Mouse (Mus musculus) midbrain, embryonic 11.5 days (tissue): Measurements from ENCODE around the gene Mapk8ip2. TPM values are rescaled to one million over a fixed set of nuclear protein-coding genes. Genes with fewer than 3 reads are reported as not detected.
A peak's percentile ranks its signal among the peaks of the same experiment; 100 is the strongest.
"Not testable (repeated sequence)": the region's sequence is repeated elsewhere in the genome, so short reads cannot be mapped to it uniquely, and the experiment has no call there.

Experiments
- ATAC-seq: fragments of 200-750 bp; cut with Nextera tagmentation; 2 replicates; pipeline ENCODE4 v1.8.0; 2017; ENCODE audit warnings: moderate TSS enrichment, moderate library complexity; ENCODE audit not compliant: low FRiP score
- DNase-seq: peaks from one replicate; pipeline ENCODE4 v3.0.0; 2015; ENCODE audit warnings: low spot score; ENCODE audit errors: missing footprints
- H3K27ac ChIP-seq: fragments of 300-500 bp; sonication (generic); 2 replicates; pipeline ENCODE4 v1.5.1; 2014; ENCODE audit warnings: low read depth, low read length
- H3K27me3 ChIP-seq: fragments of 300-500 bp; sonication (generic); 2 replicates; pipeline ENCODE4 v1.6.1; 2014; ENCODE audit warnings: mild to moderate bottlenecking, low read length, moderate library complexity, mixed read lengths; ENCODE audit not compliant: control insufficient read depth, insufficient read depth
- H3K36me3 ChIP-seq: fragments of 300-500 bp; sonication (generic); 2 replicates; pipeline ENCODE4 v1.6.1; 2014; ENCODE audit warnings: mild to moderate bottlenecking, low read length, moderate library complexity, mixed read lengths; ENCODE audit not compliant: control insufficient read depth, insufficient read depth
- H3K4me1 ChIP-seq: fragments of 300-500 bp; sonication (generic); 2 replicates; pipeline ENCODE4 v1.6.1; 2014; ENCODE audit warnings: low read length; ENCODE audit not compliant: control insufficient read depth, insufficient read depth
- H3K4me2 ChIP-seq: fragments of 300-500 bp; sonication (generic); 2 replicates; pipeline ENCODE4 v1.6.1; 2014; ENCODE audit warnings: mild to moderate bottlenecking, moderate library complexity
- H3K4me3 ChIP-seq: fragments of 300-500 bp; sonication (generic); 2 replicates; pipeline ENCODE4 v1.5.1; 2014; ENCODE audit warnings: low read depth, low read length
- H3K9ac ChIP-seq: fragments of 300-500 bp; sonication (generic); 2 replicates; pipeline ENCODE4 v1.6.1; 2014; ENCODE audit warnings: low read length
- H3K9me3 ChIP-seq: fragments of 300-500 bp; sonication (generic); 2 replicates; pipeline ENCODE4 v1.6.1; 2016; ENCODE audit warnings: low read length; ENCODE audit not compliant: control insufficient read depth
- WGBS: fragments of 180-500 bp; shearing (Covaris S2); extraction: QIAGEN DNeasy Blood & Tissue Kit; methylation state at CpG from one replicate; pipeline ENCODE4 v1.1.7; 2014; 5-methylcytosine and 5-hydroxymethylcytosine counted together
- polyA plus RNA-seq: library from polyadenylated mRNA; unstranded; fragments of >200 nt; fragmentation: Nextera tagmentation; extraction: Ambion mirVana; gene quantifications from 2 replicates; pipeline ENCODE4 v1.2.1, GENCODE M21; 2014

Mapk8ip2 gene
- polyA plus RNA-seq, 1 experiment from 2014 or later, result 23.6 TPM

- Histone ChIP-seq H3K27ac (no peak overlapping the region), H3K27me3 (no peaks in the 10 kb centered on the region), H3K9ac (peak overlapping the region; percentile 83; the same call in 1 of the 2 replicates), H3K36me3 (peaks cover 4% of the 10 kb centered on the region; the same call in 1 of the 2 replicates), H3K9me3 (no peaks in the 10 kb centered on the region), H3K4me3 (peak overlapping the region; percentile 81), H3K4me2 (peak overlapping the region; percentile 90), H3K4me1 (peaks cover 10% of the 10 kb centered on the region)
- ATAC-seq (no peak), DNase-seq (peak; percentile 77)
- 86% methylated on average over 19 of the region's 19 CpGs for WGBS
Observed at GRCm38 (mm10) chr15:89428136-89428790, 25.4 kb upstream of the Mapk8ip2 start.

GRCm38 (mm10) chr15:89428821-89429351, 24.8 kb upstream of the Mapk8ip2 start:
- Histone ChIP-seq H3K27me3 (no peaks in the 10 kb centered on the region), H3K27ac (no peak overlapping the region; the same call in 1 of the 2 replicates), H3K9me3 (no peaks in the 10 kb centered on the region), H3K4me3 (peak overlapping the region; percentile 81), H3K4me1 (peaks cover 10% of the 10 kb centered on the region), H3K9ac (peak overlapping the region; percentile 83), H3K4me2 (peak overlapping the region; percentile 90), H3K36me3 (peaks cover 4% of the 10 kb centered on the region; the same call in 1 of the 2 replicates)
- peak; percentile 90 for DNase-seq
- WGBS, result 4% methylated on average over 22 of the region's 22 CpGs
- ATAC-seq, result peak; percentile 67

GRCm38 (mm10) chr15:89429352-89430221, 24.1 kb upstream of the Mapk8ip2 start, which contains the start of the genes C730034F03Rik, Gm44502 and Chkb:
C730034F03Rik (plus strand) TSS chr15:89429589.
Gm44502 (minus strand) TSS chr15:89429696.
Chkb (minus strand) TSS chr15:89429908.
- ATAC-seq, result peak; percentile 95
- Histone ChIP-seq H3K4me2 (peak within 1 kb of the TSS; percentile 90), H3K27me3 (no peaks in the 10 kb centered on the region), H3K36me3 (peaks cover 4% of the 10 kb centered on the region; the same call in 1 of the 2 replicates), H3K4me1 (peaks cover 10% of the 10 kb centered on the region), H3K9me3 (no peaks in the 10 kb centered on the region), H3K4me3 (peak within 1 kb of the TSS; percentile 81), H3K27ac (peak within 1 kb of the TSS; percentile 92), H3K9ac (peak within 1 kb of the TSS; percentile 83)
- DNase-seq, result peak; percentile 98
- under 1% methylated on average over 68 of the region's 70 CpGs for WGBS

GRCm38 (mm10) chr15:89430341-89430740, 23.4 kb upstream of the Mapk8ip2 start:
- DNase-seq, result peak; percentile 85

GRCm38 (mm10) chr15:89430771-89431170, 22.9 kb upstream of the Mapk8ip2 start:
- not testable (repeated sequence) for H3K4me2 ChIP-seq, H3K36me3 ChIP-seq, H3K4me3 ChIP-seq, ATAC-seq, H3K9me3 ChIP-seq, H3K4me1 ChIP-seq, H3K27ac ChIP-seq, H3K27me3 ChIP-seq, H3K9ac ChIP-seq
- 82% methylated on average over 7 of the region's 9 CpGs for WGBS
- peak; percentile 71 for DNase-seq

More at GRCm38 (mm10) chr15:89430341-89430740, 23.4 kb upstream of the Mapk8ip2 start:
- ATAC-seq, result no peak
- no peaks in the 10 kb centered on the region for H3K9me3 ChIP-seq
- peak overlapping the region; percentile 83 for H3K9ac ChIP-seq
- H3K27ac ChIP-seq, result peak overlapping the region; percentile 92
- H3K36me3 ChIP-seq, result peaks cover 4% of the 10 kb centered on the region; the same call in 1 of the 2 replicates
- peak overlapping the region; percentile 90 for H3K4me2 ChIP-seq
- H3K4me1 ChIP-seq, result peaks cover 10% of the 10 kb centered on the region
- H3K4me3 ChIP-seq, result peak overlapping the region; percentile 81
- no peaks in the 10 kb centered on the region for H3K27me3 ChIP-seq
- 47% methylated on average over 6 of the region's 6 CpGs for WGBS

GRCm38 (mm10) chr15:89431271-89431670, 22.4 kb upstream of the Mapk8ip2 start:
- peaks cover 3% of the 10 kb centered on the region; the same call in 1 of the 2 replicates for H3K36me3 ChIP-seq

GRCm38 (mm10) chr15:89431806-89432205, 21.9 kb upstream of the Mapk8ip2 start:
- Histone ChIP-seq H3K9me3 (no peaks in the 10 kb centered on the region), H3K4me1 (peaks cover 10% of the 10 kb centered on the region), H3K4me3 (no peak overlapping the region), H3K27me3 (no peaks in the 10 kb centered on the region), H3K27ac (no peak overlapping the region), H3K36me3 (no peaks in the 10 kb centered on the region; the same call in 1 of the 2 replicates), H3K4me2 (no peak overlapping the region), H3K9ac (no peak overlapping the region)
- DNase-seq (peak; percentile 41), ATAC-seq (no peak)
- 90% methylated on average over 6 of the region's 6 CpGs for WGBS

More at GRCm38 (mm10) chr15:89431271-89431670, 22.4 kb upstream of the Mapk8ip2 start:
- H3K4me2 ChIP-seq, result no peak overlapping the region
- 87% methylated on average over 3 of the region's 3 CpGs for WGBS
- peaks cover 10% of the 10 kb centered on the region for H3K4me1 ChIP-seq
- peak; percentile 64 for DNase-seq
- H3K4me3 ChIP-seq, result no peak overlapping the region
- ATAC-seq, result no peak
- H3K27me3 ChIP-seq, result no peaks in the 10 kb centered on the region
- H3K9me3 ChIP-seq, result no peaks in the 10 kb centered on the region
- no peak overlapping the region for H3K27ac ChIP-seq
- no peak overlapping the region for H3K9ac ChIP-seq

- Histone ChIP-seq H3K27me3 (no peaks in the 10 kb centered on the region), H3K9ac (no peak overlapping the region), H3K27ac (no peak overlapping the region), H3K4me3 (no peak overlapping the region), H3K9me3 (no peaks in the 10 kb centered on the region), H3K4me1 (peaks cover 10% of the 10 kb centered on the region), H3K4me2 (no peak overlapping the region), H3K36me3 (no peaks in the 10 kb centered on the region)
- no peak for DNase-seq
- ATAC-seq, result no peak
- WGBS, result 76% methylated on average over 4 of the region's 4 CpGs
Observed at GRCm38 (mm10) chr15:89432946-89433345, 20.8 kb upstream of the Mapk8ip2 start.
